Mouse (Mus musculus): ENCODE data around the gene Myo18b. TPM values are rescaled to one million over a fixed set of nuclear protein-coding genes. Genes with fewer than 3 reads are reported as not detected.

Myo18b gene
- polyA plus RNA-seq, 1 experiment from 2014 or later = 0.65 TPM

GRCm38 (mm10) chr5:112678153-112678552 lies 218.0 kb downstream of the Myo18b start:
- no peak for ATAC-seq (ENCODE audit: low FRiP score)
- peaks cover 10% of the 10 kb centered on the region for H3K4me1 ChIP-seq
- no peaks in the 10 kb centered on the region for H3K36me3 ChIP-seq (replicated peaks)
- H3K9ac ChIP-seq = no peak overlapping the region
- 41% methylated on average over 4 of the region's 4 CpGs for WGBS
- H3K9me3 ChIP-seq = no peaks in the 10 kb centered on the region
- H3K4me3 ChIP-seq (replicated peaks) = no peak overlapping the region
- no peak overlapping the region for H3K4me2 ChIP-seq
- no peak overlapping the region for H3K27ac ChIP-seq
- no peaks in the 10 kb centered on the region for H3K27me3 ChIP-seq

- no peak overlapping the region for H3K27ac ChIP-seq
- 87% methylated on average over 5 of the region's 5 CpGs for WGBS
- no peak overlapping the region for H3K9ac ChIP-seq
- H3K9me3 ChIP-seq = no peaks in the 10 kb centered on the region
- H3K4me1 ChIP-seq = peaks cover 10% of the 10 kb centered on the region
- no peak overlapping the region for H3K4me2 ChIP-seq
- no peaks in the 10 kb centered on the region for H3K36me3 ChIP-seq (replicated peaks)
- H3K27me3 ChIP-seq = no peaks in the 10 kb centered on the region
- ATAC-seq (ENCODE audit: low FRiP score) = no peak
- no peak overlapping the region for H3K4me3 ChIP-seq (replicated peaks)
Measured at GRCm38 (mm10) chr5:112674806-112675205, 221.4 kb downstream of the Myo18b start.

DNA sequence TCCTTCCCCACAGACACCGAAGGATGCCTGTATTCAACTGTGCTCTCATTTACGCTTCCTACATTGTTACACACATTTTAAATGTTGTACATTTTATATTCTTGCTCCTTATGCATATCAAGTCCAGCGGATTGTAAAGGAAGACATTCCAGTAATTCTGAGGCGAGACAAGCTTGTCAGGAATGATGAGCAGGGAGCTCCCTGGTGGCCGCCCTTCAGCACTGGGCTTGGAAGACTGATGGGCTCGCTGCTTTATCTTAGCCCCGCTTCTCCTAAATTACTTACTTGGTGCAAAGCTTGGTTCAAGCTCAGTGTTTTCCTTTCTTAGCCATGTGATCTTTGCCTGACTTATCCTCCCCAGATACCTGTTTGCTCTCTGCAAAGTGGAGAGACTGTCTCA lies 223.7 kb downstream of the Myo18b start:
- no peak for ATAC-seq (ENCODE audit: low FRiP score)
- 68% methylated on average over 7 of the region's 7 CpGs for WGBS
- Histone ChIP-seq H3K27me3 (no peaks in the 10 kb centered on the region), H3K9me3 (no peaks in the 10 kb centered on the region), H3K4me1 (no peaks in the 10 kb centered on the region; the same call in 1 of the 2 replicates), H3K36me3 (replicated peaks) (no peaks in the 10 kb centered on the region), H3K9ac (no peak overlapping the region), H3K4me2 (no peak overlapping the region), H3K27ac (no peak overlapping the region), H3K4me3 (replicated peaks) (no peak overlapping the region)

DNA sequence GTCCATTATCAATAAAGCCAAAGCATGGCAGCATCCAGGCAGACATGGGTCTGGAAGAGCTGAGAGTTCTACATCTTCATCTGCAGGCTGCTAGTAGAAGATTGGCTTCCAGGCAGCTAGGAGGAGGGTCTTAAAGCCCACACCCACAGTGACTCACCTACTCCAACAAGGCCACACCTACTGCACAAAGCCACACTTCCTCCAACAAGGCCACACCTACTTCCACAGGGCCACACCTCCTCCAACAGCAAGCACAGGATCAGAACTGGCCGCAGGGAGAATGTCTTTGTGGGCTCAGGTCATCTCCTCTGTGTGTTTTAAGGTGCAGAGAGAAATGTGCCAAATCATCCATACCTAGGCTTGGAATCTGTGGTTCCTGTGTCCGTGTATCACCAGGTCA lies 224.2 kb downstream of the Myo18b start:
- no peak overlapping the region for H3K27ac ChIP-seq
- H3K9ac ChIP-seq = no peak overlapping the region
- no peak overlapping the region for H3K4me3 ChIP-seq (replicated peaks)
- WGBS = 42% methylated on average over 2 of the region's 2 CpGs
- no peaks in the 10 kb centered on the region; the same call in 1 of the 2 replicates for H3K4me1 ChIP-seq
- ATAC-seq (ENCODE audit: low FRiP score) = no peak
- no peaks in the 10 kb centered on the region for H3K9me3 ChIP-seq
- H3K4me2 ChIP-seq = no peak overlapping the region
- H3K36me3 ChIP-seq (replicated peaks) = no peaks in the 10 kb centered on the region
- H3K27me3 ChIP-seq = no peaks in the 10 kb centered on the region

DNA sequence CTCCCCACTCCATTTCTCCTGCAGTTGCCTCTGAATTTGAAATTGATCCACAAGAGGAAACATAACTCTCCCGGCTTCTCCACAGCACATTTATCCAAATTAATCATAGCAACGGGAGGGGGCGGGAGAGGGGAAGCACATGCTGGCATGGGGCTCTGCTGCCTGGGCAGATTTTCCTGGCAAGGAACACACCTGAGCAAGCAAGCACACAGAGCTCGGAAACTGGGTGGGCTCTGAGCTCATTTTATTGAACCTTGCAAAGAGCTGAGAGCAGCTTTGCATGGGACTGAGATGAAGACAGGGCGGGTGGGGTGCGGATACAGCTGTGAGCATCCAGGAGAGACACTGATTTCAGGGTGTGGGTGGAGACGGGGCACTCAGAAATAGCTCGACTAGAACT lies 229.0 kb downstream of the Myo18b start:
- H3K27ac ChIP-seq = no peak overlapping the region
- ATAC-seq (ENCODE audit: low FRiP score) = no peak
- WGBS = 79% methylated on average over 8 of the region's 8 CpGs

GRCm38 (mm10) chr5:112665661-112666060 lies 230.5 kb downstream of the Myo18b start:
- H3K27ac ChIP-seq = 0 out of 2 replicates have a peak overlapping the region, but pooled peaks have one; percentile 42
- H3K9ac ChIP-seq = no peak overlapping the region
- no peak overlapping the region for H3K4me2 ChIP-seq
- H3K9me3 ChIP-seq = no peaks in the 10 kb centered on the region
- H3K4me3 ChIP-seq (replicated peaks) = no peak overlapping the region
- peaks cover 24% of the 10 kb centered on the region for H3K4me1 ChIP-seq
- H3K36me3 ChIP-seq (replicated peaks) = no peaks in the 10 kb centered on the region
- no peaks in the 10 kb centered on the region for H3K27me3 ChIP-seq
- WGBS = 36% methylated on average over 7 of the region's 7 CpGs
- no peak for ATAC-seq (ENCODE audit: low FRiP score)

More for the DNA sequence above, 229.0 kb downstream of the Myo18b start:
- H3K36me3 ChIP-seq (replicated peaks) = no peaks in the 10 kb centered on the region
- H3K4me1 ChIP-seq = peaks cover 20% of the 10 kb centered on the region
- no peaks in the 10 kb centered on the region for H3K27me3 ChIP-seq
- no peaks in the 10 kb centered on the region for H3K9me3 ChIP-seq
- H3K4me3 ChIP-seq (replicated peaks) = no peak overlapping the region
- H3K9ac ChIP-seq = no peak overlapping the region
- no peak overlapping the region for H3K4me2 ChIP-seq

DNA sequence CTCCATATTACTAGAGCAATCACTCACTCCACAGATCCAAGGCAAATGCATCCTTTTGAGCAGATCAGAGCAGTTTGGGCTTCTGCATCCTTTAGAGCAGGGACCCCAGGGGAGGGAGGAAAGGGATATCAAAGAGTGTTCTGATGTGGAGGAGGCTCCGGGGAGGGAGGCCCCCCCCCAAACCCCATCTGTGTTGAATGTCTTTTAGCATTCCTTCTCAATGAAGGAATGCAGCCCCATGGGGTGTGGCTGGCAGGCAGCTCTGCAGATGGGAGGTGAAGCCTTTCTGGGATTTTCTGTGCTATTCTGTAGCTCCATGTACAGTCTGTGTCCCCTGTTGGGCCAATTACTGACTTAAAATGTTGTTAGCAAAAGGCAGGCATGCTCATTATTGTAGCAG lies 232.5 kb downstream of the Myo18b start:
- Histone ChIP-seq H3K4me3 (replicated peaks) (no peak overlapping the region), H3K9me3 (no peaks in the 10 kb centered on the region), H3K36me3 (replicated peaks) (no peaks in the 10 kb centered on the region), H3K27me3 (no peaks in the 10 kb centered on the region), H3K9ac (no peak overlapping the region), H3K4me2 (no peak overlapping the region), H3K4me1 (peaks cover 38% of the 10 kb centered on the region), H3K27ac (peak overlapping the region; percentile 67)
- 12% methylated on average over 1 of the region's 1 CpGs for WGBS
- ATAC-seq (ENCODE audit: low FRiP score) = no peak

DNA sequence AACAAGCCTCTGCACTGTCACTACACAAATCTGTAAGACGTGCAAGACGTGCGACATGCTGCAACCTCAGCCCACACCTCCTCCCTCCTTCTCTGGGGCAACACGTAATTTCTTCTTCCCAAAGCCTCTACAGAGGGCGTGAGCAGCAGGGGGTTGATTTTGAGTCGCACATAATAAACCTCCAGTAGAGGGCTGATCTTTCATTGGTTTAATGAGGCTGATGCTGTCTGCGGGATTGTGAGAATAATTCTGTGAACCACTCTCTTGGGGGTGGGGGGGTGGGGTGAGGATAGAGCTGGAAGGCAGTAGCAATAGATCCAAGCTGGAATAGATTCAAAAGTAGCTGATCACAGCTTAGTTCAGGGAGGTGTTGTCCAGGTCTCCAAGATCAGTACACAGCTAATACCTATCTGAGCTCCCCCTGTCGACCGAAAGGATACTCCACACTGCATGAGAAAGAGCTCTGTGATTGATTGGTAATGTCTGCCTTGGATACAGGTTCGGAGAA lies 235.2 kb downstream of the Myo18b start:
- Histone ChIP-seq H3K4me1 (peaks cover 52% of the 10 kb centered on the region), H3K9ac (no peak overlapping the region), H3K4me3 (replicated peaks) (no peak overlapping the region), H3K4me2 (peak overlapping the region; percentile 28; the same call in 1 of the 2 replicates), H3K9me3 (no peaks in the 10 kb centered on the region), H3K27ac (peak overlapping the region; percentile 77), H3K27me3 (no peaks in the 10 kb centered on the region), H3K36me3 (replicated peaks) (no peaks in the 10 kb centered on the region)
- WGBS = 22% methylated on average over 10 of the region's 10 CpGs
- ATAC-seq (ENCODE audit: low FRiP score) = peak; percentile 70

DNA sequence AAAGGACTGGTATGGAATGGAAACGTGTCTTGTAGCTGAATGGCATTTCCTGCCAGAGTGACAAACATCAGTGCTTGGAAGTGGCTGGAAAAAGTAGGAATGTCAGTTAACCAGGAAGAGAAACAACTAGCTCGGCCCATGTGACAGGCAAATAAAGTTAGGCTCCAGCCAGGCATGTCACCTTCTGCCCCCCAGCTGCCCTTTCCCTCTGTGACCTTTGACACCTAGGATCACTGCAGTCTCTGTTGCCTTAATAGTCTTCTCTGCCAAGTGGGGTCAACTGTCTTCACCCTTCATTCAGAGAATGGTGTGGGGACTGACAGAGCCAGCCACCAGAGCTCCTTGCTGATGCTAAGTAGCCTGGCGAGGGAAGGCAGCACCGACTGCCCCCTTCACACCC lies 236.9 kb downstream of the Myo18b start:
- Histone ChIP-seq H3K4me1 (peaks cover 58% of the 10 kb centered on the region), H3K36me3 (replicated peaks) (no peaks in the 10 kb centered on the region), H3K4me2 (no peak overlapping the region), H3K4me3 (replicated peaks) (no peak overlapping the region), H3K9ac (no peak overlapping the region), H3K9me3 (no peaks in the 10 kb centered on the region), H3K27ac (0 out of 2 replicates have a peak overlapping the region, but pooled peaks have one; percentile 57), H3K27me3 (0 out of 2 replicates have a peak, but pooled peaks cover 3% of the 10 kb centered on the region)
- ATAC-seq (ENCODE audit: low FRiP score) = no peak
- WGBS = 66% methylated on average over 4 of the region's 4 CpGs

GRCm38 (mm10) chr5:112656811-112657210 lies 239.4 kb downstream of the Myo18b start:
- ATAC-seq (ENCODE audit: low FRiP score) = no peak
- Histone ChIP-seq H3K9me3 (no peaks in the 10 kb centered on the region), H3K4me3 (replicated peaks) (no peak overlapping the region), H3K4me1 (peaks cover 48% of the 10 kb centered on the region), H3K9ac (0 out of 2 replicates have a peak overlapping the region, but pooled peaks have one; percentile 40), H3K27ac (peak overlapping the region; percentile 82), H3K4me2 (peak overlapping the region; percentile 54; the same call in 1 of the 2 replicates), H3K36me3 (replicated peaks) (no peaks in the 10 kb centered on the region), H3K27me3 (0 out of 2 replicates have a peak, but pooled peaks cover 3% of the 10 kb centered on the region)
- WGBS = 9% methylated on average over 6 of the region's 6 CpGs

GRCm38 (mm10) chr5:112655986-112656541 lies 240.1 kb downstream of the Myo18b start:
- Histone ChIP-seq H3K4me2 (peak overlapping the region; percentile 54), H3K27ac (peak overlapping the region; percentile 82), H3K27me3 (0 out of 2 replicates have a peak, but pooled peaks cover 3% of the 10 kb centered on the region), H3K9me3 (no peaks in the 10 kb centered on the region), H3K4me3 (replicated peaks) (peak overlapping the region; percentile 19), H3K9ac (peak overlapping the region; percentile 40), H3K4me1 (peaks cover 48% of the 10 kb centered on the region), H3K36me3 (replicated peaks) (no peaks in the 10 kb centered on the region)
- peak; percentile 47; the same call in 1 of the 2 replicates for ATAC-seq (ENCODE audit: low FRiP score)
- 1% methylated on average over 15 of the region's 15 CpGs for WGBS

- Histone ChIP-seq H3K4me2 (peak overlapping the region; percentile 54), H3K27ac (peak overlapping the region; percentile 82), H3K4me1 (peaks cover 44% of the 10 kb centered on the region), H3K36me3 (replicated peaks) (no peaks in the 10 kb centered on the region), H3K9ac (peak overlapping the region; percentile 40; the same call in 1 of the 2 replicates), H3K27me3 (0 out of 2 replicates have a peak, but pooled peaks cover 3% of the 10 kb centered on the region), H3K4me3 (replicated peaks) (peak overlapping the region; percentile 19), H3K9me3 (no peaks in the 10 kb centered on the region)
- WGBS = 2% methylated on average over 14 of the region's 14 CpGs
- peak; percentile 75 for ATAC-seq (ENCODE audit: low FRiP score)
Measured at GRCm38 (mm10) chr5:112655529-112655928, 240.6 kb downstream of the Myo18b start.

GRCm38 (mm10) chr5:112652036-112652435 lies 244.1 kb downstream of the Myo18b start:
- Histone ChIP-seq H3K4me3 (replicated peaks) (no peak overlapping the region), H3K4me2 (no peak overlapping the region), H3K27ac (no peak overlapping the region), H3K9me3 (0 out of 2 replicates have a peak, but pooled peaks cover 6% of the 10 kb centered on the region), H3K9ac (no peak overlapping the region), H3K4me1 (peaks cover 26% of the 10 kb centered on the region), H3K36me3 (replicated peaks) (no peaks in the 10 kb centered on the region), H3K27me3 (0 out of 2 replicates have a peak, but pooled peaks cover 3% of the 10 kb centered on the region)
- WGBS = 89% methylated on average over 4 of the region's 4 CpGs
- no peak for ATAC-seq (ENCODE audit: low FRiP score)

Measured in forebrain, embryonic 12.5 days (tissue).